Mouse (Mus musculus): ENCODE results near the gene Zfp280d. TPM values are rescaled to one million over a fixed set of nuclear protein-coding genes. Genes with fewer than 3 reads are reported as not detected.
A peak's percentile ranks its signal among the peaks of the same experiment; 100 is the strongest.

Zfp280d gene
- polyA plus RNA-seq, 1 experiment from 2014 or later, result 49.5 TPM

GRCm38 (mm10) chr9:72404446-72404845 is 129.8 kb downstream of the Zfp280d start:
- Histone ChIP-seq H3K27me3 (peaks cover 3% of the 10 kb centered on the region; the same call in 1 of the 2 replicates), H3K4me3 (no peak overlapping the region), H3K4me1 (0 out of 2 replicates have a peak, but pooled peaks cover 6% of the 10 kb centered on the region), H3K9me3 (no peaks in the 10 kb centered on the region), H3K27ac (no peak overlapping the region), H3K36me3 (no peaks in the 10 kb centered on the region), H3K4me2 (no peak overlapping the region), H3K9ac (no peak overlapping the region)
- WGBS, result 85% methylated on average over 8 of the region's 8 CpGs
- ATAC-seq (ENCODE audit: insufficient number of reproducible peaks, insufficient read depth, low FRiP score, low TSS enrichment, low read depth), result no peak

- no peak overlapping the region for H3K27ac ChIP-seq
- ATAC-seq (ENCODE audit: insufficient number of reproducible peaks, insufficient read depth, low FRiP score, low TSS enrichment, low read depth), result no peak
- H3K36me3 ChIP-seq, result no peaks in the 10 kb centered on the region
- H3K9ac ChIP-seq, result no peak overlapping the region
- no peaks in the 10 kb centered on the region for H3K9me3 ChIP-seq
- H3K4me2 ChIP-seq, result no peak overlapping the region
- no peak overlapping the region for H3K4me3 ChIP-seq
- 72% methylated on average over 3 of the region's 3 CpGs for WGBS
- no peaks in the 10 kb centered on the region; the same call in 1 of the 2 replicates for H3K27me3 ChIP-seq
- 0 out of 2 replicates have a peak, but pooled peaks cover 10% of the 10 kb centered on the region for H3K4me1 ChIP-seq
These were observed 130.3 kb downstream of the Zfp280d start for GRCm38 (mm10) chr9:72404934-72405333.

- 90% methylated on average over 9 of the region's 9 CpGs for WGBS
- no peak for ATAC-seq (ENCODE audit: insufficient number of reproducible peaks, insufficient read depth, low FRiP score, low TSS enrichment, low read depth)
- H3K9me3 ChIP-seq, result no peaks in the 10 kb centered on the region
These were observed 131.4 kb downstream of the Zfp280d start for GRCm38 (mm10) chr9:72405882-72406638.

GRCm38 (mm10) chr9:72408131-72408586 is 133.5 kb downstream of the Zfp280d start:
- 0 out of 2 replicates have a peak, but pooled peaks cover 10% of the 10 kb centered on the region for H3K4me1 ChIP-seq
- H3K27ac ChIP-seq, result no peak overlapping the region
- 0 out of 2 replicates have a peak, but pooled peaks have one; percentile 43 for ATAC-seq (ENCODE audit: insufficient number of reproducible peaks, insufficient read depth, low FRiP score, low TSS enrichment, low read depth)
- no peaks in the 10 kb centered on the region for H3K9me3 ChIP-seq
- H3K27me3 ChIP-seq, result no peaks in the 10 kb centered on the region; the same call in 1 of the 2 replicates
- no peaks in the 10 kb centered on the region for H3K36me3 ChIP-seq
- 10% methylated on average over 12 of the region's 12 CpGs for WGBS
- H3K4me3 ChIP-seq, result peak overlapping the region; percentile 37
- peak overlapping the region; percentile 59 for H3K4me2 ChIP-seq
- peak overlapping the region; percentile 65 for H3K9ac ChIP-seq

More at GRCm38 (mm10) chr9:72405882-72406638, 131.4 kb downstream of the Zfp280d start:
- H3K4me3 ChIP-seq, result no peak overlapping the region
- H3K27ac ChIP-seq, result no peak overlapping the region
- no peak overlapping the region for H3K4me2 ChIP-seq
- no peak overlapping the region for H3K9ac ChIP-seq
- H3K4me1 ChIP-seq, result 0 out of 2 replicates have a peak, but pooled peaks cover 10% of the 10 kb centered on the region
- H3K36me3 ChIP-seq, result no peaks in the 10 kb centered on the region
- H3K27me3 ChIP-seq, result no peaks in the 10 kb centered on the region; the same call in 1 of the 2 replicates

GRCm38 (mm10) chr9:72409381-72410225 is 134.9 kb downstream of the Zfp280d start:
- Histone ChIP-seq H3K4me1 (0 out of 2 replicates have a peak, but pooled peaks cover 10% of the 10 kb centered on the region), H3K4me2 (no peak overlapping the region), H3K9me3 (no peaks in the 10 kb centered on the region), H3K4me3 (no peak overlapping the region), H3K9ac (no peak overlapping the region), H3K27ac (no peak overlapping the region), H3K36me3 (no peaks in the 10 kb centered on the region), H3K27me3 (no peaks in the 10 kb centered on the region; the same call in 1 of the 2 replicates)
- 46% methylated on average over 15 of the region's 15 CpGs for WGBS
- ATAC-seq (ENCODE audit: insufficient number of reproducible peaks, insufficient read depth, low FRiP score, low TSS enrichment, low read depth), result no peak

- H3K27ac ChIP-seq, result no peak overlapping the region
- no peak overlapping the region for H3K9ac ChIP-seq
- ATAC-seq (ENCODE audit: insufficient number of reproducible peaks, insufficient read depth, low FRiP score, low TSS enrichment, low read depth), result no peak
- no peaks in the 10 kb centered on the region for H3K36me3 ChIP-seq
- H3K9me3 ChIP-seq, result no peaks in the 10 kb centered on the region
- H3K4me3 ChIP-seq, result no peak overlapping the region
- WGBS, result 90% methylated on average over 2 of the region's 2 CpGs
- H3K27me3 ChIP-seq, result no peaks in the 10 kb centered on the region; the same call in 1 of the 2 replicates
- no peak overlapping the region for H3K4me2 ChIP-seq
- 0 out of 2 replicates have a peak, but pooled peaks cover 10% of the 10 kb centered on the region for H3K4me1 ChIP-seq
These were observed 137.1 kb downstream of the Zfp280d start for GRCm38 (mm10) chr9:72411746-72412145.

Other genes with a start within 250 kb of the Zfp280d start
- 129 and 143 TPM in 2 replicates for gene Tcf12, start 163.0 kb upstream of the Zfp280d start, polyA plus RNA-seq (2015; fragmentation: Nextera tagmentation; extraction: Ambion mirVana)
- 29.6 and 34.1 TPM in 2 replicates for gene Mns1, start 163.2 kb downstream of the Zfp280d start, polyA plus RNA-seq (2015; fragmentation: Nextera tagmentation; extraction: Ambion mirVana)
- 44.5 and 48.2 TPM in 2 replicates for gene Tex9, start 217.4 kb downstream of the Zfp280d start, polyA plus RNA-seq (2015; fragmentation: Nextera tagmentation; extraction: Ambion mirVana)

Data from embryonic facial prominence, embryonic 13.5 days (tissue).